Mouse (Mus musculus) limb, embryonic 12.5 days (tissue): ENCODE measurements around the gene Olfr1354. TPM values are rescaled to one million over a fixed set of nuclear protein-coding genes. Genes with fewer than 3 reads are reported as not detected.
"Not testable (repeated sequence)": the region's sequence is repeated elsewhere in the genome, so short reads cannot be mapped to it uniquely, and the experiment has no call there.

ENCODE experiments used
- ATAC-seq: fragments of 200-750 bp; cut with Nextera tagmentation; 2 replicates; pipeline ENCODE4 v1.8.0; 2017; ENCODE audit warnings: low read depth, moderate TSS enrichment; ENCODE audit not compliant: insufficient number of reproducible peaks, insufficient read depth, low FRiP score, low TSS enrichment
- H3K27ac ChIP-seq: fragments of 300-500 bp; sonication (generic); 2 replicates; pipeline ENCODE4 v1.5.1; 2016; ENCODE audit warnings: mild to moderate bottlenecking, moderate library complexity
- H3K27me3 ChIP-seq: fragments of 300-500 bp; sonication (generic); 2 replicates; pipeline ENCODE4 v1.6.1; 2016; ENCODE audit warnings: mild to moderate bottlenecking, moderate library complexity
- H3K36me3 ChIP-seq: fragments of 300-500 bp; sonication (generic); 2 replicates; pipeline ENCODE4 v1.6.1; 2016; ENCODE audit warnings: mild to moderate bottlenecking, moderate library complexity
- H3K4me1 ChIP-seq: fragments of 300-500 bp; sonication (generic); replicated peaks from 2 replicates; pipeline ENCODE4 v1.6.1; 2016
- H3K4me2 ChIP-seq: fragments of 300-500 bp; sonication (generic); 2 replicates; pipeline ENCODE4 v1.6.1; 2016; ENCODE audit warnings: mild to moderate bottlenecking, moderate library complexity
- H3K4me3 ChIP-seq: fragments of 300-500 bp; sonication (generic); replicated peaks from 2 replicates; pipeline ENCODE4 v1.5.1; 2016; ENCODE audit warnings: mild to moderate bottlenecking
- H3K9ac ChIP-seq: fragments of 300-500 bp; sonication (generic); replicated peaks from 2 replicates; pipeline ENCODE4 v1.6.1; 2016; ENCODE audit warnings: mild to moderate bottlenecking, moderate library complexity
- H3K9me3 ChIP-seq: fragments of 300-500 bp; sonication (generic); 2 replicates; pipeline ENCODE4 v1.6.1; 2016; ENCODE audit warnings: mild to moderate bottlenecking, moderate library complexity
- WGBS: fragments of 180-500 bp; shearing (Covaris S2); methylation state at CpG from one replicate; pipeline ENCODE4 v1.1.7; 2016; 5-methylcytosine and 5-hydroxymethylcytosine counted together
- polyA plus RNA-seq: library from polyadenylated mRNA; unstranded; fragments of >200 nt; fragmentation: Nextera tagmentation; extraction: Ambion mirVana; gene quantifications from 2 replicates; pipeline ENCODE4 v1.2.1, GENCODE M21; 2016

Olfr1354 gene
- not detected in 2 replicates for polyA plus RNA-seq

- H3K36me3 ChIP-seq, ATAC-seq, H3K4me2 ChIP-seq, H3K27me3 ChIP-seq, H3K4me3 ChIP-seq, H3K9ac ChIP-seq, H3K4me1 ChIP-seq, H3K27ac ChIP-seq, H3K9me3 ChIP-seq: not testable (repeated sequence)
- 81% methylated on average over 1 of the region's 1 CpGs for WGBS
Observed at GRCm38 (mm10) chr10:78912871-78913270, at the start of gene Olfr1354. Gene Olfr1354, plus strand, starts transcription at chr10:78913171.

GRCm38 (mm10) chr10:78875240-78875639 lies 37.7 kb upstream of the Olfr1354 start, which contains the start of gene Olfr1355:
Gene Olfr1355, plus strand, starts transcription at chr10:78875540.
- Histone ChIP-seq H3K27ac (no peak within 1 kb of the TSS), H3K27me3 (no peaks in the 10 kb centered on the region), H3K9me3 (peaks cover 7% of the 10 kb centered on the region), H3K4me2 (no peak within 1 kb of the TSS), H3K36me3 (no peaks in the 10 kb centered on the region), H3K4me1 (no peaks in the 10 kb centered on the region), H3K9ac (no peak within 1 kb of the TSS), H3K4me3 (no peak within 1 kb of the TSS)
- 80% methylated on average over 2 of the region's 2 CpGs for WGBS
- ATAC-seq, result no peak

GRCm38 (mm10) chr10:78950336-78950735 lies 37.4 kb downstream of the Olfr1354 start, which contains the start of gene Olfr8:
Gene Olfr8, plus strand, starts transcription at chr10:78950636.
- not testable (repeated sequence) for H3K4me2 ChIP-seq, ATAC-seq, H3K4me1 ChIP-seq, H3K4me3 ChIP-seq, H3K9me3 ChIP-seq, H3K27ac ChIP-seq, H3K36me3 ChIP-seq, H3K27me3 ChIP-seq, H3K9ac ChIP-seq
- 89% methylated on average over 1 of the region's 1 CpGs for WGBS

- not testable (repeated sequence) for H3K27ac ChIP-seq, H3K4me1 ChIP-seq, H3K4me3 ChIP-seq, H3K36me3 ChIP-seq, H3K9me3 ChIP-seq, H3K9ac ChIP-seq, ATAC-seq, H3K27me3 ChIP-seq, H3K4me2 ChIP-seq
Observed at GRCm38 (mm10) chr10:78963009-78963408, 50.0 kb downstream of the Olfr1354 start, which contains the start of gene Olfr1353. Gene Olfr1353, plus strand, starts transcription at chr10:78963309.

Other genes starting within 250 kb of the Olfr1354 start
- gene Casp14, start 194.9 kb upstream of the Olfr1354 start, polyA plus RNA-seq, result 0.15 and 0.18 TPM in 2 replicates
- 0.11 and 0.27 TPM in 2 replicates for gene Ccdc105, start 160.1 kb upstream of the Olfr1354 start, polyA plus RNA-seq
- gene Slc1a6, start 132.7 kb upstream of the Olfr1354 start, polyA plus RNA-seq, result 1.2 and 1.5 TPM in 2 replicates
- gene Olfr1356, start 61.0 kb upstream of the Olfr1354 start, polyA plus RNA-seq, result not detected in 2 replicates
- not detected in 2 replicates for gene Olfr1355, start 37.6 kb upstream of the Olfr1354 start, polyA plus RNA-seq
- not detected in 2 replicates for gene Olfr8, start 37.5 kb downstream of the Olfr1354 start, polyA plus RNA-seq
- gene Olfr1353, start 50.1 kb downstream of the Olfr1354 start, polyA plus RNA-seq, result not detected in 2 replicates
- not detected in 2 replicates for gene Olfr1352, start 67.9 kb downstream of the Olfr1354 start, polyA plus RNA-seq
- gene Olfr1351, start 99.3 kb downstream of the Olfr1354 start, polyA plus RNA-seq, result not detected in 2 replicates
- gene Olfr57, start 115.6 kb downstream of the Olfr1354 start, polyA plus RNA-seq, result 0.13 TPM in 1 of 2 replicates, not detected in the other
- 51.1 and 54.9 TPM in 2 replicates for gene 2610008E11Rik, start 184.4 kb downstream of the Olfr1354 start, polyA plus RNA-seq
- not detected in 2 replicates for gene Vmn2r80, start 235.6 kb downstream of the Olfr1354 start, polyA plus RNA-seq